Mouse (Mus musculus) retina, postnatal 1 day (tissue): Measurements from ENCODE around the gene Ccl1.

ENCODE experiments used
- DNase-seq: peaks from one replicate; pipeline ENCODE4 v3.0.0-alpha.2; 2012

Gene Ccl1

DNA sequence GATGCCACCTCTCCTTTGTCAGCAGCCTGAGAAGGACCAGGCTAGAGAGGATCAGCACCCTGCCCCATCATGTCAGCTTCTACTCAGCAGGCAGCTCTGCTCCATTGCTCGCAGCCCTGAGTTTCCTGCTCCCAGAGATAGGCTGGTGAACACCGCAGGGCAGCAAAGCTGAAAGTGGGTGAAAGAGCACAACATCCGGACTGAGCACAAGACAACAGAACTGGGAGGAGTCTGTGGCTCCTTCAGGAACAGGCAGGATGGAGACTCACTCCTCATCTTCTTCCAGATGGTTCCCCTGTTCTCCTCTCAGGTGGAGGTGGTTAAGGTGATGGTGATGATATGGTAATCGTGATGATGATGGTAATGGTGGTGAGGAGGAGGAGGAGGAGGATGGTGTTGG, at the start of gene Ccl1:
Ccl1 (minus strand) TSS at position 101 of the 400 bp plus-strand sequence.
- no peak for DNase-seq

DNA sequence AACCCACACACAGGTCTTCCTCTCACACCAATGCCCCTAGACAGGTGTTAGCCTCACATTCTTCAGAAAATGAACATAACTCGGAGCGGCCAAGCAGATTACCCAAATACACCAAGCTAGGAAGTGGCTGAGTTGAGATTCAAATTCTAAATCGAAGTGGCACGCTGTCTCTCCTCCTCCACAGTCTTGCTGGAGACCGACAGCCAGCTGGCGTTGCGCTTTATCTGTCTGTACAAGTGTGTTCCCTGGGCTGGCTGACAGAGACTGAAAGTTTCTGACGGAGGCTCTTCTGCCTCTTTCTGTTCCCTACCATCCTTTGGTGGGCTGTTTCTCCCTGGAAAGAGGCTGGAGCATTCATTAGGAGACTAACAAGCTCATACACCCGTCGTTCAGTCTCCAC, 45.5 kb upstream of the Ccl1 start:
- DNase-seq: no peak

DNA sequence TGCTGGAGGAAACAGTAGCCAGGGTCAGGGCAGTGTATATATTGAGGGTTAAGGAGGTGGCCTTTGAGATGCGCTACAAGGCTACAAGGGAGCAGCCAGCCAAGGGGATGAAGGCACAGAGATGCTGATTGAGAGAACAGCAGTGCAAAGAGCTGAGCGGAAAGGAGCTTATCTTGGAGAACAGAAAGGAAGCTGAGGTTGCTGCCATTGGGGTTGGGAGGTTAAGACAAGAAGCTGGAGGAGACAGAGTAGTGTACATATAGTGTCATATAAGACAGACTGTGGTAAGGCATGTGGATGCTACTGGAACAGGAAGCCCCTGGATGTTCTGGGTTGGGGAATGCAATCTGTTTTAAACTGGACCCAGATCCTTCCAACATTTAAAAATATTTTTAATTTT, 35.4 kb upstream of the Ccl1 start:
- no peak for DNase-seq

DNA sequence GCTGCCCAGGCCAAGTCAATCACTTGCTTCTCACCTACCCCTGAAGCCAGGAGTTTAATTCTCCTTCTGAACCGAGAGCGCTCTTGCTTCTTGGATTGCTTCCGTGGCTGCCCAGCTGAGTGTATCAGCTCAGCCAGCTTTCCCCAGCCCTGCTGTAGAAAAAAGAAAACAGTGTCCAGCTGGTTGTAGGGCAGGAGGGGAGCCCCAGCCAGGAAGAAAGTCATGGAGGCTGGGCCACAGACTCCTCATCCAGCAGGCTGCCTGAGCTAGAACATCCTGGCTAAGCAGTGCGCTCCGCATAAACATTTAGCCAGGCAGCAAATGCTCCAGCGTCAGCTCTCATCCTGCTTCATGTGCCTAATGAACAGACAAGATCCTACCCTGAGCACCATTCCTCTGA, 34.9 kb upstream of the Ccl1 start:
- DNase-seq: peak; percentile 10

DNA sequence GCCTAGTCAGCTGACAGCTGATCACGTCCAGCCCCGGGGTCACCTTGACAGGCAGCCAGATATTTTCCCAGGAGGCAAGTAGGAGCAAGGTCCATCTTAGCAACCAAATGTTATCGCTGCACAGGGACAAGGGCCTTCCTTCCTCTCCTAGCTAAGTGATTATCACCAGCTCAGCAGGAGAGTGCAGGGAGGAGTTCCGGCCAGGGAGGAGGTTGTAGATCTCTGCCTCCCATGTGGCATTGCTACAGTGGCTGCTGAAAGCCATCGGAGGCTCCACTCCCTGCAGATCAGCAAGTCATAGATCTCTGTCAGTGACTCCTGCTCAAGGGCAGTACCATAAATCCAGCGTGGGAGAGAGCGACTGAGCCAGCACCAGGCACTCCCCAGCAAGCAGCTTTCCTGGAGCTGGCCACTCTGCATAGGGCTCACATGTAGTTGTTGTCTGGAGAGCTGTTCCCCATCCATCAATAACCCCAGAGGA, 34.5 kb upstream of the Ccl1 start:
- DNase-seq: peak; percentile 31

DNA sequence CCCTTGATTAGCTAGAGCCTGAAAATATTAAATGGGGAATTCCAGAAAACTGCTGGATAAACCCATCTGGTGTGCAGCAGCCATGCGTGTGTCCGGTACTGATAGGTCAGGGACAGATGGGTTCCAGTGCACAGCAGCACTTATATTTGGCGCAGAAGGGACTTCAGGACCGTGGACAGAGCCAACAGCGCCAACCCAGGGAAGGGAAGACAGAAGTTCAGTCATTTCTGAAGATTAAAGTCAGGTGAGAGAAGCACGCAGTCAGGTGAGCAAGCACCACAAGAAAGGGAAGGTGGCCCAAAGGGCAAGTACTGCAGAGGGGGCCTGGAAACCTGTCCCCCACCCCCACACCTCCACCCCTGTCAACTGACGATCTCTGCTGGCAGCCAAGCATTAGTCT, 7.7 kb upstream of the Ccl1 start:
- DNase-seq: peak; percentile 45

DNA sequence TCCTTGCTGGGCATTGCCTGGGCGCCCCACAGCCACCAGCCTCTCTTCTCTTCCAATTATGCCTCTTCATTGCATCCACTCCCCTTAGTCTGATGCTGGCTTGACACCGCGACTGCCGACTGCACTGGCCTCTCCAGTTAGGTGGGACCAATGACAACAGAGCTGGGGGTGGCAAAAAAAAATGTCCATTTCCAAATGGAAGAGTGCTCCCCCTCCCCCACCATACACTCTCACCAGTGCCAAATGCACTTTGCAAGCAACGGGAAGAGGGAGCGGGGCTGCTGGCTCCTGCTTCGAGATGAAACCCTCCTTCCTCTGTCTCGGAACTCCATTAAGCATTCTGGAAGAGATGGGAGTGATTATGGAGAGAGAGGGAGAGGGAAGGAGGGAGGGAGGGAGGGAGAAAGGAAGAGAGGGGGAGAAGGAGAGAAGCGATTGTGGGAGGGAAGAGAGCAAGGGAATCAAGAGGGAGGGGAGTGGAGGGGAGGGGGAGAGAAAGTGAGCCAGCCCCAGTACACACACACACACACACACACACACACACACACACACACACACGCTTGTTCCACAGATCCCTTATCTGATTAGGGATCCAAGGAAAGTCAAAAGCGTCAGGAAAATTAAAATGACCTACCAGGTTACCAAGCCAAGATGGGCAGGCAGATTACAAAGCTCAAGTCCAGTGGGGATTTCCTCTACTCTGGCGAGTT, 5.0 kb upstream of the Ccl1 start:
- DNase-seq: peak; percentile 64

DNA sequence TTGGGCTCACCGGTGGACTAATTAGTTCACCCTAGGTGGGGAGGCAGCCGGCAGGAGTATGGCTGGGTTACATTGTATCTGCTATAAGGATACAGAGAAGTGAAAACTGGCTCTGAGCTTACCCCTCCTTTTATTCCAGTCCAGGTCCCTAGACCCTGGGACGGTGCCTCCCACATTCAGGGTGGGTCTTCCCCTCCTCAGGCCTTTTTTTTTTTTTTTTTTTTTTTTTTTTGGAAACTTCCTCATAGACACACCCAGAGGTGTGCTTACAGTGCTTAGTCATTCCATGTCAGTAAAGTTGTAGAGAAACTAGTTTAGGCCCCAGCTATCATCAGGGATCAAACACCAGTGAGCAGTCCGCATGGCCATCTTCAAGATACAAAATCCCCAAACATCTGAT, 7.6 kb downstream of the Ccl1 start:
- no peak for DNase-seq

DNA sequence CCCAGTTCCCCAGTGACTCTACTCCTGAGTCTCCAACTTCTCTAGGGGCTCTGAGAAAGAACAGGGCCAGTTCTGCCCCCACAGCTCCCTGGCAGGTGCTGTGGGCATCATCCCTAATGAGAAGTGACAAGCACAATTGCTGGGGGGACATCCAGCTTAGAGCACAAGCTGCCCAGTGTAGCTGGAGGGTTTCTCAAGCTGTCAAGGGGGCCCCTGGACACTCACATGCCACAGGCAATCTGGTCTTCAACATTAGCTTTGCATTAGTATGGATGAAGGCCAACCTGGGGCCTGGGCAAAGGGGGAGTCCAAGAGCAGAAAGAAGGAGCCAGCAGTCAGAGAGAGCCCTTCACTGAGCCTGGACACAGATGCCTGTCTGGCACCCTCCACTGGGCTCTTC, 14.6 kb downstream of the Ccl1 start:
- DNase-seq: peak; percentile 91

DNA sequence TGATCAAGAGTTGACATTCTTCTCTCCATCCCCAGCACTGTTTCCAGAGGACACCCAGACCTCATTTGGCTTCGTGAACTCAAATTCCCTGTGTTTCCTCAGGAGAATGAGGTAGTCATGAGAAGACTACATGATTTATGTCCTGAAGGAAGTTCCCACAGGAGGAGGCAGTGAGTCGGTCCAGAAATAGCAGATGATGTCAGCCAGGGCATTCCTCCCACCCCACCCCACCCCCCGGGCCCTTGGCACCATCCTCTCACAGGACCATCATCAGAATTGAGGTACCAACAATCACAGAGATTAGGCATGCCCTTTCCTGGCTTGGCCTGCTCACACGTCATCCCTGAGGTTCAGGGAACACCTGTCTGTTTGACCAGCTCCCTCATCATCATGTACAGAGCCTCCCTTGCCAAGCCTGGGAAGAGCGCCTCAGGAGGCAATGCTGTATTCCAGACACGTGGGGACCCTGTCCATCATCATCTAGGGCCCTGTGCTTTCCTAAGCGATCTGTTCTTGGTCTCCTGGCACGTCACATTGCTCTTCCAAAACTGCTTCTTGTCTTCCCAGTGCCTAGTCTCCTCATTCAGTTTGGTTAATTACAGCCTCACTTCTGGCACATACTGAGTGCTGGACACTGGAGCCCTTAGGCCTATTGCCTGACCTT, 31.2 kb downstream of the Ccl1 start:
- DNase-seq: no peak

DNA sequence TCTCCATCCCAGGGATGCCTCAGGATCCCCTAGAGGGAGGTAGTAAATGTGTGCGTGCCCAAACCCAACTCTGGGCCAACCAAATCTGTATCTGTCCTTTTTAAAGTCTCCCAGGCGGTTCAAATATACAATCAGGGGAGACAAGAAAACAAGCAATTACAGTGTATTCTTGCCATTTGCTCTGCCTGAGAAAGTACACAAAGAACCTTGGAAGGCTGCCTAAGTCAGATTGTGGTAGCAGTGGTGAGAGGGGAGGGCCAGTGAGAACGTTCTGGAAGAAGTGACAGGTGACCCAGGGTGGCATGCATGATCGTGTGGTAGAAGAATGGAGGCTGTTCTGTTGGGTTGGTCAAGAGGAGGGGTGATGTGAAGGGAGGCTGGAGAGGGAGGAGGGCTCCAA, 46.4 kb downstream of the Ccl1 start:
- DNase-seq: no peak

DNA sequence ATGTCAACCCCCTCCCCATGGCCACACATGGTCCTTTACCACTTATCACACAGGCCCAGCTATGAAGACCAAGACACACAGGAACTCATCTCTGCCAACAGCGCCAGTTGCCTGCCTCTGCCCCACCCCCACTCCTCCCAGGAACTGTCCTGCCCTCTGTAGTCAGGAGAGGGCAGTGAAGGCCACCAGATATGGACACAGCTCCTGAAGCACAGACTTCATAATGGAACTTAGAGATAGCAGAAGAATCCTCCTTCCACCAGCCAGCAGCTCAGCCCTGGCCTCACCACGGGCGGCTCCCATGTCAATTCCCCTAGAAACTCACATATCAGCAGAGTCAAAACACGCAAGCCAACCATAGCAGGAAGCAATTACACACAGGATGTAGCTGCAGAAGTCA, 49.9 kb downstream of the Ccl1 start:
- DNase-seq: peak; percentile 89

DNA sequence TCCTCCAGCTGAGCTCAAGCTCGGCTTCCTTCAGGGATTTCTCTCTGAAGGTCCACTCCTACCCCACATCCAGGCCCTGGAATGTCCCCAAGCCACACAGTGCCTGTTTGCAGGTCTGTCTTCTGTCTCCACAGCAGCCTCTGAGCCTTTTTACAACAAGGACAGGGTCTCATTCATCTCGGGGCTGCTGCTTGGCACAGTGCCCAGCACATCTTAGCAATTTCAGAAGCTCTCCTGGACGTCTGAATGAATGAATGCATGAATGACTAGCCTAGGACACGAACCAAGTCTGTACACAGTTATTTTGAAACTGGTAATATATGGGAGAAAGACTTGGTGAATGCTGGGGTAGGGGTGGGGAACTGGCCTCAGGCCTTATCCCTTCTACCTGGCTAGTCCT, 52.1 kb downstream of the Ccl1 start:
- DNase-seq: peak; percentile 65

DNA sequence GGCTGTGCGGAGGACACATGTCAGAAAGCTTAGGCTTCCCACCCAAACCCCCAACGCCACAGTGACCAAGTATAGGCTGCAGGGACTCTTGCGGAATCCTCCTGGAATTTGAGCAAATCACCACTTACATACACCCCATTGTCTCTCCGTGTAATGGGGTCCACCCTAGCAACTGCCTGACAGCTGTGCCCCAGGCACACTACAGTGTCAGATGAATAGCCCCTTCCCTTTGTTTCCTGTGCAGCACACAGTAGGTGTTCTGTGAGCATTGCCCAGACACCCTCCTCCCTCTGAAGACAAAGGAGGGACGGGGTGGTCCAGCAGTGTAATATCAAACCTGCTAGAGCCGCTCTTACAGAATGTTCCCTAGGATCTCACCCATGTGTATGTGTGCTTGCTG, 54.2 kb downstream of the Ccl1 start:
- no peak for DNase-seq

DNA sequence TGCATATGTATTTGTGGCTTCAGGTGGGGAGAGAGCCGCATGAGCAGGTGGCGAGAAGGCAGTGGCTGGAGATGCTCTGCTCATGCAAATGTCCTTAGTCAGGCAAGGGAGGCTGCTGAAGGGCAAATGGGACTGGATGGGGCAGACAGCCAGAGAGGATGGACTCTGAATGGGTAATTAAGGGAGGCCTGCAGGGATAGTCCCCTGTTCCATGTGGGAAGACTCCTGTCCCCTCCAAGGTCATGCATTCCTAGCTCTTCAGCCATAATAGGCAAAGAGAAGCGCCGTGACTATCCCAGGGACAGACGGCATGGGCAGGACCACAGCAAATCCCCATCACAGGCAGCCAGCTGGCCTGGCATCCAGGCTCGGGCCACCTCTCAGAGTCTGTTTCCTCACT, 55.5 kb downstream of the Ccl1 start:
- DNase-seq: no peak

DNA sequence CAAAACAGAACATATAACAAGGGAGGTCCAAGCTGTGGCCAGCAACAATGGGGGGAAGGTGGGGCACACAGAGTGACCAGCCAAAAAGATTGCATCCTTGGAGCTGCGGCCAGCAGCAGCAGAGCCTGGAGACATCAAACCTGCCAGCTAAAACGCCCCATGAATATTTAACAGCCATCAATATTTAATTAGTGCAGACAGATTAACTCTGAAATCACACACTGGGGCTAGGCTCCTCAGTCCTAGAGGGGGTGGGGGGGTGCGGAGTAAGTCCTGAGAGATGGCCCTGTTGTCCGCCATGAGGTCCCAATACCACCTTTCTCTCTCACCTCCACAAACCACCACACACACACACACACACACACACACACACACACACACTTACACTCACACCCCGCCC, 68.1 kb downstream of the Ccl1 start:
- peak; percentile 27 for DNase-seq

DNA sequence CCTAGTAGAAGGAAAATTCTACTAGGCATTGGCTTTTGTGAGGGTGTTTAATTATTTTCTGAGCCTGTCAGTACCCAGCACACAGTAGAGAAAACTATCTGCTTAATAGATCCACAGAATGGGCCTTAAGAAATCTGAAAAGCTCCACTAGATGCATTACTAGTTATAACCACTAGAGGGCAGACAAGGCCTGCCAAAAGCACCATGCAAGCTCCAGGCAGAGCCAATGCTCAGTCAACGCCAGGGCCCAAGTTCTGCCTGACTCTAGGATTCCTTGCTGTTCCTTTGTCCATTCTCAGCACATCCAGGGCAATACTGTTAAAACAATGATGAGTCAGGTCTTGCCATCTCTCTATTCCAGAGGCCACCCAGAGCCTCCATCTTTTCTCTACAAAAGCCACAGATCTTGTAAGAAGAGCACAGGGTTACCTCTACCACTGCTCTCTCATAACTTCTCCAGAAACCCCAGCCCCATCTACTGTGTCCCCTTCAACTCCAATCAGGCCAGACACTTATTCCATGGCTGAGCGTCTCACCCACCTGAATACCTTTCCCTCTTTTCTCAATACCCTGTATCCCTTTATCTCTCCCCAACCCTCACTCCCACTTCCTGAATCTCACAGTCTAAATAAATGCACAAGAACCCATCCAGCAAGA, 69.8 kb downstream of the Ccl1 start:
- peak; percentile 85 for DNase-seq

DNA sequence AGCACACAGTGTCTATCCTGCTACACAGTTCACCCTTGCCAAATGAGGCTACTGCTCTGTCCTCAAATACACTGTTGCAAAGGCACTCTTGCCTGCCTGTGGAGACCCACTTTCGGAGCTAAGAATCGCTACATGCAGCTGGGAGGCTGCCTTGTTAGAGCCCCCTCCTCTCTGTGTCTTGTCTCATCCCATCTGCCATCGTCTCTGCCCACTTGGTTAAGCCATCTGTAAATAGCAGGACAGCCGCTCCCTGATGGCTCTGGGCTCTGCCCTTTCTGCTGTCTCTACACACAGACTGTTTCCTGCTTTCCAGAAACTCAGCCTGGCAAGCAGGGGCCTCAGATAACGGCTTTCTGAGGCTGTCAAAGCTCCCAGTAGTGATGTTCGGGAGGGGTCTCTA, 71.5 kb downstream of the Ccl1 start:
- peak; percentile 41 for DNase-seq

DNA sequence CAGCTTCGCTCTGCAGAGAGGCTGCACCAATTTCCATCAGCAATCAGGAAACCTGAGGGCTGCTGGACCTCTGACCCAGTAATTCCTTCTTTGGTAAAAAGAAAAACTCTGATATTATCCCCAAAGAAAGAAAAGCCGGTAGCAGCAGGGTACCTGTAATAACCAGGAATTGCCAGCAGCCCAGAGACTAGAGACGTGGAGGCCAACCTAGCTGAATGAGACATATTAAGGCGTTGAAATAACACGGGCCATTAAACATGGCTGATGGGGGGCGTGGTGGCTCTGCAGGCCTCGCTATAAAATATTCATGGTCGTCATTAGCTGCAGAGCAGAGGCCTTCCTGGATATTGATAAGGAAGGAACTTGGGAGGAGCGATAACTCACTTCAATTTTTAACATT, 78.5 kb downstream of the Ccl1 start:
- no peak for DNase-seq

DNA sequence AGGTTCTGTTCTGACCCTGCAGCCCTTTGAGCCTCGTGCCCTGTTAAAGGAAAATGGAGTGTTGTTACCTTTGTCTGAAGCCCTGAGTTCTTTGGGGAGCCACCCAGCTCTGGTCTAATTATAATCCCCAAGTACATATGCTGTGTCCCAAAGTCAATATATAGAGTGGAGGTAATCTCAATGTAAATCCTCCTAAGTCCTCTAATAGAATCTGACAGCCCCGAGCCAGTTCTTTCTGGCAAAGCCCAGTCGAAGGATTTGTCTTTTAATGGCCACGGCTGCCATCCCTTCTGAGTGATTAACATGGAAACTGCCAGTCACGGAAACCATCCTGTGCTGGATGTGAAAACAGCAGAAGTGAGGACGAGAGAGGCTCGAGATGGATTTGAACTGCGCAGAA, 79.6 kb downstream of the Ccl1 start:
- peak; percentile 76 for DNase-seq

DNA sequence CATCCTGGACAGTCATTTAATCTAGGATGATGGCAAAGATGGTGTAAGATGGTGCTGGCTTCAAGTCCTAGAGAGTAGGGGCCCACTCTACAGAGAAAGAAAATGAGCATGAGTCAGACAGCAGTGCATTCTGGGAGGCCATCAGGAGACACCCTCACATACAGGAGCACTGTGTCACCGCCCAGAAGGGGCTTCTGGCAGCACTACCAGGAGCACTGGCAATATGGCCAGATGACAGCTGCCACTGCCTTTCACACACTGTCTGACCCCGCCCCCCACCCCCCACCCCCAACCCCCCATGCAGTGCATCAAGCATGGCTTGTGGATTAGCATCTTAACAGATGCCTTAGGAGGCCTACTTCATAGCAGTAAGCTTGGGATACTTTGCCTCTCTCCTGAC, 89.0 kb downstream of the Ccl1 start:
- DNase-seq: peak; percentile 47

DNA sequence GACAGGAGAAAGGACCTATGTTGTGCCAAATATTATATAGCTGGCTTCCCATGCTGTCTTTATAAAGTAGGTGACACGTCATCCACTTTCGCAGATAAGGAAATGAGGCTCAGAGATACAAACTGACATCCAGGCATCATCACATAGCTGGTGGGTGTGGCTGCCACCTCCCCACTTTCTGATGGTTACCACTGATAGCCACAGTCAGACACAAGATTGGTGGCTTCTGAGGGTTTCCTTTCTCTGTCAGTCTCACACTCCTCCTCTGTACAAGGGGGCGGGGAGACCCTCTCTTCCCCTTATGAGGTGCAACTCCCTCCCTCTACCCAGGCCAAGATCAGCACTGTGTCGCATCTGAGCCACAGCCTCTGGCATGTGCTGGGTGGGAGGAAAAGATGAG, 91.1 kb downstream of the Ccl1 start:
- no peak for DNase-seq

DNA sequence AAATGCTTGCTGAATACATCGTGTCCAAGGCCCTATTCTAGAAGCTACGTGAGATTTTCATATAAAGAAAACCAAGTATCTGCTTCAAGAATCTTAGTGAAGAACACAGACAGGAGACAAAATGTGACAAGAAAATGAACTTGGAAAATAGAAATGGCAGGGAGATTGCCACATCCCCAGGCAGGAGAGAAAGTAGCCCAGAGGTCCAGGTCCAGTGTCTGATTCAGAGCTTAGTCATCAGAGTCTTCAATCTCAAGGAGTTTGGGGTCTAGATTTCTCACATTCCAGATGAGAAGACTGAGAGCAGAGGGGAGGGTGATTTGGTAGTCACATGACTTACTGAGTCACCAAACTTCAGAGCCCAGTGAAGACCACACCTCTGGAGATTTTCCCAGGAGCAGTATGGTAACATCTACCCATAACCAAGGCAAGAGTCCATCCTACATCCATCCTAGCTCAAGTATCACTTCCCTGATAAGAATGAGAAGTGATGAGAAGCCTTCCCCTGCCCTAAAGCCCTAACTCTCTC, 98.5 kb downstream of the Ccl1 start:
- DNase-seq: no peak

DNA sequence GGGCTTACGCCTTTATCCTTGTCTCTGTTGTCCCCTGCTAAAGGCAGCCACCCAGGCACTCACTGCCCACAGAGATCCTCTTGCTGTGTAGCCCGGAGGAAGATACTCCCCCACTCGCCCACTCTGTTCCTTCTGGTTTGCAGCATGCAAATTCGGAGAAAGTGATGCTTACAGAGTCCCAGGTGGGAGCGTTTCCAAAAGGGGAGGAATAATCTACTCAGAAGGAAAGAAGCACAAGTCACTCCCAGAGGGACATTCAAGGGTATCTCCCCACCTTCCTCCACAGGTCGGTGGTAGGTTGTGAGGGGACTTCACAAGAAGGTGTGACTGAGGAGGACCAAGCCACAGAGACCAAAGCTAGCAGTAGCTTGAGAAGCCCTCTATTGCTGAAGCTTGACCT, 100.3 kb downstream of the Ccl1 start:
- DNase-seq: no peak
